Mouse (Mus musculus): ENCODE measurements around the gene Ccdc113. TPM values are rescaled to one million over a fixed set of nuclear protein-coding genes. Genes with fewer than 3 reads are reported as not detected.

Gene Ccdc113
- total and polyA plus RNA-seq, 3 experiments: not detected

DNA sequence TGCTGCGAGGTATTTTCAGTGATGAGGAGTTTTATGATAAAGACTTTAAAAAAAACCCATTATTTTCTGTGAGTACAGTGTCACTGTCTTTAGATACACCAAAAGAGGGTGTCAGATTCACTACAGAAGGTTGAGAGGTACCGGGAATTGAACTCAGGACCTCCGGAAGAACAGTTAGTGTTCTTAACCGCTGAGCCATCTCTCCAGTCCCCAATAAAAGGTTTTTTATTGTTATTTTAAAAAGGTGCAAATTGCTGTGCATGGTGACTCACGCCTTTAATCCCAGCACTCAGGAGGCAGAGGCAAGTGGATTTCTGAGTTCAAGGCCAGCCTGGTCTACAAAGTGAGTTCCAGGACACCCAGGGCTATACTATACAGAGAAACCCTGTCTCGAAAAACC lies 38.4 kb upstream of the Ccdc113 start:
- H3K27me3 ChIP-seq (ENCODE audit: control insufficient read depth in 1 of 2, insufficient read depth in 2 of 2, low read length in 2 of 2): peaks cover 5 to 10% of the 10 kb centered on the region in 2 experiments
- no peak overlapping the region for H3K27ac ChIP-seq (ENCODE audit: control insufficient read depth, low read depth, low read length)
- no peaks in the 10 kb centered on the region for H3K36me3 ChIP-seq (ENCODE audit: control insufficient read depth in 1 of 2, insufficient read depth in 2 of 2, low read length in 2 of 2)
- H3K9ac ChIP-seq (ENCODE audit: control insufficient read depth, low read depth, low read length, poor library complexity, severe bottlenecking): no peak overlapping the region
- H3K9me3 ChIP-seq (replicated peaks; ENCODE audit: insufficient read depth, low read length): no peaks in the 10 kb centered on the region
- no peaks in the 10 kb centered on the region for H3K79me2 ChIP-seq (ENCODE audit: control insufficient read depth, insufficient read depth, low read length, poor library complexity)
- TF ChIP-seq RCOR1 (IDR thresholded peaks at IDR 0.05; ENCODE audit: low read depth, low read length) (no peak), MEF2A (IDR thresholded peaks at IDR 0.05; ENCODE audit: extremely low read depth, insufficient replicate concordance, low read depth, low read length, poor library complexity, severe bottlenecking) (no peak), TBP (IDR thresholded peaks at IDR 0.05; ENCODE audit: low read depth, low read length) (peak; percentile 62; the same call in 1 of the 2 replicates)
- no peak for DNase-seq (ENCODE audit: low read depth, low spot score)
- H3K4me3 ChIP-seq (ENCODE audit: control insufficient read depth in 1 of 2, insufficient read depth in 1 of 2, low read depth in 2 of 2, low read length in 2 of 2): no peak overlapping the region
- H3K4me1 ChIP-seq (ENCODE audit: control insufficient read depth in 1 of 2, insufficient read depth in 2 of 2, low read length in 2 of 2): no peaks in the 10 kb centered on the region

DNA sequence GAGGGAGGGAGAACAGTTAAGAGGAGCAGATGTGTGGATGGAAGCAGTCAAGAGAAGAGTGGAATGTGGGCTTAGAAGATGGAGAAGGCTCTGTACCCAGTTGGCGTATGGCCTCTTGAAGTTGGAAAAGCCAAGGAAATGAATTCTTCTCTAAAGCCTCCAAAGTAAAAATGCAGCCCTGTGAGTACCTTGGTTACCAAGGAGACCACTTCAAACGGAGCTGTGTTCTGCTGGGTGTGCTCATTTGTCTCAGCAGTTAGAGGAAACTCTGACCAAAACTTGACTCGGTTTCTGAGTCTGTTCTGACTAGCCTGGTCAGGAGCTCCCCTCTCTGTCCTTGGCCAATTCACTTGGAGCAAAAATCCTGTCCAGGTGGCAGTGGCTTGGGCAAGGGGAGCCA lies 37.5 kb upstream of the Ccdc113 start:
- H3K27me3 ChIP-seq (ENCODE audit: control insufficient read depth in 1 of 2, insufficient read depth in 2 of 2, low read length in 2 of 2): peaks cover 5 to 10% of the 10 kb centered on the region in 2 experiments
- TF ChIP-seq EP300 (IDR thresholded peaks at IDR 0.05; ENCODE audit: low read depth in 1 of 2, low read length in 2 of 2): no peak
- no peak for DNase-seq (ENCODE audit: low read depth, low spot score)
- H3K4me1 ChIP-seq (ENCODE audit: control insufficient read depth in 1 of 2, insufficient read depth in 2 of 2, low read length in 2 of 2): no peaks in the 10 kb centered on the region
- no peaks in the 10 kb centered on the region for H3K79me2 ChIP-seq (ENCODE audit: control insufficient read depth, insufficient read depth, low read length, poor library complexity)
- no peak overlapping the region for H3K4me3 ChIP-seq (ENCODE audit: control insufficient read depth in 1 of 2, insufficient read depth in 1 of 2, low read depth in 2 of 2, low read length in 2 of 2)
- H3K9ac ChIP-seq (ENCODE audit: control insufficient read depth, low read depth, low read length, poor library complexity, severe bottlenecking): no peak overlapping the region
- no peaks in the 10 kb centered on the region for H3K9me3 ChIP-seq (replicated peaks; ENCODE audit: insufficient read depth, low read length)
- no peaks in the 10 kb centered on the region for H3K36me3 ChIP-seq (ENCODE audit: control insufficient read depth in 1 of 2, insufficient read depth in 2 of 2, low read length in 2 of 2)
- H3K27ac ChIP-seq (ENCODE audit: control insufficient read depth, low read depth, low read length): no peak overlapping the region

DNA sequence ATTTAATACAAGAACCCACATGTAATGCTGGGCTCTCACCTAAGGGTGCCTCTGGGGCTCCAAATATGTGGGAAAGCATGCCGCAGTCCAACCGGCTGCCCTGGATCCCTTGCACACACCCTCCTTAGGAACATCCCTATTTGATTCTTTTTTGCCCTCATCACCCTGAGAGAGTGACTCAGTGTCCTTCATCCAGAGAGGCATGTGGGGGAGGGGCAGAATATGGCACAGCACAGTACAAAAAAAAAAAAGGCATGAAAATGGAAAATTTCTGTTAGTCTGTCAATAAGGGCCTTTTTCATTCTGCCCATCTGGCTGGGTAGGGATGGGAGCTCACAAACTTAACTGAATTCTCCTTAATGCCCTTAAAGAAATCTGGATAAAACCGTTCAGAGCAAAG lies 36.1 kb upstream of the Ccdc113 start:
- Histone ChIP-seq H3K9me3 (replicated peaks; ENCODE audit: insufficient read depth, low read length) (no peaks in the 10 kb centered on the region), H3K4me1 (ENCODE audit: control insufficient read depth in 1 of 2, insufficient read depth in 2 of 2, low read length in 2 of 2) (no peaks in the 10 kb centered on the region), H3K27ac (ENCODE audit: control insufficient read depth, low read depth, low read length) (no peak overlapping the region), H3K9ac (ENCODE audit: control insufficient read depth, low read depth, low read length, poor library complexity, severe bottlenecking) (no peak overlapping the region), H3K4me3 (ENCODE audit: control insufficient read depth in 1 of 2, insufficient read depth in 1 of 2, low read depth in 2 of 2, low read length in 2 of 2) (no peak overlapping the region), H3K27me3 (ENCODE audit: control insufficient read depth in 1 of 2, insufficient read depth in 2 of 2, low read length in 2 of 2) (peaks cover 9 to 10% of the 10 kb centered on the region in 2 experiments), H3K36me3 (ENCODE audit: control insufficient read depth in 1 of 2, insufficient read depth in 2 of 2, low read length in 2 of 2) (no peaks in the 10 kb centered on the region), H3K79me2 (ENCODE audit: control insufficient read depth, insufficient read depth, low read length, poor library complexity) (no peaks in the 10 kb centered on the region)
- DNase-seq (ENCODE audit: low read depth, low spot score): no peak
- TF ChIP-seq CTCF (IDR thresholded peaks at IDR 0.05 in 2 of 3, conservative IDR thresholded peaks at IDR 0.05 in 1 of 3; ENCODE audit: control insufficient read depth in 1 of 3, insufficient read depth in 1 of 3, low read depth in 2 of 3, low read length in 3 of 3, poor library complexity in 1 of 3, severe bottlenecking in 1 of 3): no peak

- Histone ChIP-seq H3K36me3 (ENCODE audit: control insufficient read depth in 1 of 2, insufficient read depth in 2 of 2, low read length in 2 of 2) (no peaks in the 10 kb centered on the region), H3K27me3 (ENCODE audit: control insufficient read depth in 1 of 2, insufficient read depth in 2 of 2, low read length in 2 of 2) (peaks cover 9 to 10% of the 10 kb centered on the region in 2 experiments), H3K4me3 (ENCODE audit: control insufficient read depth in 1 of 2, insufficient read depth in 1 of 2, low read depth in 2 of 2, low read length in 2 of 2) (no peak overlapping the region), H3K9ac (ENCODE audit: control insufficient read depth, low read depth, low read length, poor library complexity, severe bottlenecking) (no peak overlapping the region), H3K4me1 (ENCODE audit: control insufficient read depth in 1 of 2, insufficient read depth in 2 of 2, low read length in 2 of 2) (no peaks in the 10 kb centered on the region), H3K9me3 (replicated peaks; ENCODE audit: insufficient read depth, low read length) (no peaks in the 10 kb centered on the region), H3K79me2 (ENCODE audit: control insufficient read depth, insufficient read depth, low read length, poor library complexity) (no peaks in the 10 kb centered on the region), H3K27ac (ENCODE audit: control insufficient read depth, low read depth, low read length) (no peak overlapping the region)
- peak; percentile 32 for DNase-seq (ENCODE audit: low read depth, low spot score)
- TF ChIP-seq POLR2A (IDR thresholded peaks at IDR 0.05; ENCODE audit: control insufficient read depth in 1 of 2, insufficient read depth in 1 of 2, low read depth in 1 of 2, low read length in 2 of 2, poor library complexity in 1 of 2): no peak
- peak; percentile 63 for TF ChIP-seq ETS1 (IDR thresholded peaks at IDR 0.05; ENCODE audit: low read depth, low read length)
- TF ChIP-seq TAL1 (IDR thresholded peaks at IDR 0.05; ENCODE audit: low read length): peak; percentile 44; the same call in 1 of the 2 replicates
- peak; percentile 63 for TF ChIP-seq GATA1 (IDR thresholded peaks at IDR 0.05; ENCODE audit: low read depth, low read length)
- peak in 1 of 2 experiments; percentile 50; a peak in 2 of 4 replicates for TF ChIP-seq EP300 (IDR thresholded peaks at IDR 0.05; ENCODE audit: low read depth in 1 of 2, low read length in 2 of 2)
These were observed 34.4 kb upstream of the Ccdc113 start for GRCm38 (mm10) chr8:95499266-95500064.
